Mouse (Mus musculus) E14TG2a.4 (cell line): Measurements from ENCODE around the gene Csmd2.

Source experiments
- CTCF ChIP-seq: conservative IDR thresholded peaks from 2 replicates; pipeline ENCODE4 v1.5.1; 2014; ENCODE audit warnings: low read length
- NANOG ChIP-seq: IDR thresholded peaks from 2 replicates; pipeline ENCODE4 v1.6.1; 2014; ENCODE audit warnings: borderline replicate concordance, low read length, mixed read lengths
- POU5F1 ChIP-seq: IDR thresholded peaks from 2 replicates; pipeline ENCODE4 v1.6.1; 2014; ENCODE audit warnings: low read length, borderline replicate concordance

DNA sequence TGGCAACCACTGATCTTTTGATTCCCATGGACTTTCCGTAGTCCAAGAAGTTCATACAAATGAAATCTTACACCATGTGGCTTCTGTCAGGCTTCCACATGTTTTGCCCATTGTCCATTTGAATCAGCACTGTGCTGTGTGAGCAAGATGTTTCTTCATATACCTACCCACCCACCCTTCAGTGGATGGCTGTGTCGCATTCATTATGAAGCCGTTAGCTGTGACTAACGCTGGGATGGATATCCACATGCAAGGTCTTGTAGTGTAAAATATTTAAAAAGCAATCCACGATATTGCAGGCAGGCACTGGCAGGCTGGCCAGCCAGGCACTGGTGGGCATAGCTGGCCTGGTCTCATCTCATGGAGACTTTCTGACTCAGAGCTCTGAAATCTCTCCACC, 488.6 kb downstream of the Csmd2 start:
- TF ChIP-seq CTCF, result no peak
- no peak for TF ChIP-seq POU5F1
- TF ChIP-seq NANOG, result no peak
